Mouse (Mus musculus): ENCODE results near the gene Cd163l1.

GRCm38 (mm10) chr7:140228476-140228875, 10.4 kb downstream of the Cd163l1 start:
- TF ChIP-seq CTCF (IDR thresholded peaks at IDR 0.05; ENCODE audit: insufficient read depth, low read length): no peak
- no peak for TF ChIP-seq POLR2A (IDR thresholded peaks at IDR 0.05; ENCODE audit: borderline replicate concordance, extremely low read depth, low read depth, low read length)
